Mouse (Mus musculus): Measurements from ENCODE around the gene Pknox2.

DNA sequence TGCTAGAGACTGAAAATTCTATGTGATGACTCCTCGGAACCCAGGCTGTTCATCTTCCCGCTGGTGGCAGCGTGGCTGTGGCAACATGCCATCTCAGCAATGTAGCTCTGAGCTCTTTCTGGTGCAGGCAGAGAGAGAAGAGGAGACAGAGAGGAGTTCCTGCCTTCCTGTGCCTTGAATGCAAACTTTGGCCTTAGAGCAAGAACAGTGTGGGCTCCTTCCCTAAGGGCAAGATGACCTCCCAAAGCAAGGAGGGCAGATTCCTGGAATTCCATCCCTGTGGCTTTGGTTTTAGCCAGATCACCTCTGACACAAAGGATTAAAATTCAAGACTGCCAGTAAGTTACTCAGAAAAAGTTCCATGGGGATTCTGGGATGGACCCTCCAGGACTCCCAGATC lies 40.4 kb downstream of the Pknox2 start:
- TF ChIP-seq CTCF (IDR thresholded peaks at IDR 0.05; ENCODE audit: control insufficient read depth, insufficient read depth, insufficient replicate concordance, low read depth, low read length) (no peak), POLR2A (IDR thresholded peaks at IDR 0.05; ENCODE audit: control insufficient read depth, low read depth, low read length) (no peak)
